Mouse (Mus musculus) spleen, postnatal 10 days (tissue): ENCODE results near the gene Fam57b.

Source experiments
- DNase-seq, 2 experiments: peaks; one replicate each; pipeline ENCODE4 v3.0.0; 2021 to 2022; ENCODE audit warnings: low spot score in 2 of 2

Gene Fam57b

GRCm38 (mm10) chr7:126870520-126870891 is 73.0 kb downstream of the Fam57b start:
- no peak for DNase-seq

GRCm38 (mm10) chr7:126877239-126877638 is 79.8 kb downstream of the Fam57b start:
- DNase-seq = no peak
